Mouse (Mus musculus) forebrain, embryonic 11.5 days (tissue): ENCODE results near the gene Cmip. TPM values are rescaled to one million over a fixed set of nuclear protein-coding genes. Genes with fewer than 3 reads are reported as not detected.
A peak's percentile ranks its signal among the peaks of the same experiment; 100 is the strongest.

Experiments used
- ATAC-seq: fragments of 200-750 bp; cut with Nextera tagmentation; replicated peaks from 2 replicates; pipeline ENCODE4 v1.8.0; 2017; ENCODE audit warnings: moderate TSS enrichment; ENCODE audit not compliant: low FRiP score
- DNase-seq: peaks from one replicate; pipeline ENCODE4 v3.0.0-alpha.2; 2017; ENCODE audit warnings: low spot score
- H3K27ac ChIP-seq: fragments of 300-500 bp; sonication (generic); 2 replicates; pipeline ENCODE4 v1.5.1; 2014; ENCODE audit warnings: low read depth, low read length
- H3K27me3 ChIP-seq: fragments of 300-500 bp; sonication (generic); 2 replicates; pipeline ENCODE4 v1.6.1; 2014; ENCODE audit warnings: mild to moderate bottlenecking, low read length, mixed read lengths; ENCODE audit not compliant: control insufficient read depth, insufficient read depth
- H3K36me3 ChIP-seq: fragments of 300-500 bp; sonication (generic); 2 replicates; pipeline ENCODE4 v1.6.1; 2014; ENCODE audit warnings: mild to moderate bottlenecking, low read length, moderate library complexity, mixed read lengths; ENCODE audit not compliant: control insufficient read depth, insufficient read depth
- H3K4me1 ChIP-seq: fragments of 300-500 bp; sonication (generic); replicated peaks from 2 replicates; pipeline ENCODE4 v1.6.1; 2014; ENCODE audit warnings: low read length, mixed read lengths; ENCODE audit not compliant: control insufficient read depth, insufficient read depth
- H3K4me2 ChIP-seq: fragments of 300-500 bp; sonication (generic); 2 replicates; pipeline ENCODE4 v1.6.1; 2014; ENCODE audit warnings: low read depth, mild to moderate bottlenecking, low read length, moderate library complexity, mixed read lengths; ENCODE audit not compliant: severe bottlenecking
- H3K4me3 ChIP-seq: fragments of 300-500 bp; sonication (generic); 2 replicates; pipeline ENCODE4 v1.5.1; 2014; ENCODE audit warnings: low read depth, low read length
- H3K9ac ChIP-seq: fragments of 300-500 bp; sonication (generic); 2 replicates; pipeline ENCODE4 v1.6.1; 2014; ENCODE audit warnings: low read length
- H3K9me3 ChIP-seq: fragments of 300-500 bp; sonication (generic); 2 replicates; pipeline ENCODE4 v1.6.1; 2016; ENCODE audit warnings: low read length, mixed read lengths; ENCODE audit not compliant: control insufficient read depth
- WGBS: fragments of 180-500 bp; shearing (Covaris S2); extraction: QIAGEN DNeasy Blood & Tissue Kit; methylation state at CpG from one replicate; pipeline ENCODE4 v1.1.7; 2014; 5-methylcytosine and 5-hydroxymethylcytosine counted together
- polyA plus RNA-seq: library from polyadenylated mRNA; unstranded; fragments of >200 nt; fragmentation: Nextera tagmentation; extraction: Ambion mirVana; gene quantifications from 2 replicates; pipeline ENCODE4 v1.2.1, GENCODE M21; 2014

The Cmip gene
- polyA plus RNA-seq, 1 experiment from 2014 or later, result 30.5 TPM

DNA sequence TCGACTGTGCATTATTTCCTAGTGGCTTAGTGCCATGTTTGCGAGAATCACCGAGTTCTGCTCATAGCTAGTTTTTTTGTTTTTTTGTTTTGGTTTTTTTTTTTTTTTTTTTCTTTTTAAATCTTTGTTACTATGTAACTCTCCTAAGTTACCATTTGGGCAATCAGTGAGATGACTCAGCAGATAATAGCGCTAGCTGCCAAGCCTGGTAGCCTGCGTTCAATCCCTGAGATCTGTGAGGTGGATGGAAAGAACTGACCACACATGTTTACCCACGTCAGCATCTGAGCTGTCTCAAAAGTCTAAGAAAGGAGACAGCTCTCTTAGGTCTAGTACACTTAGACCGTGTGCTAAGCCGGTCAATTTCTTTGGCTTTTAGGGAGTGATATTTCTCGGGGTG is 71.9 kb downstream of the Cmip start:
- no peak overlapping the region for H3K9ac ChIP-seq
- H3K9me3 ChIP-seq, result no peaks in the 10 kb centered on the region
- H3K27me3 ChIP-seq, result no peaks in the 10 kb centered on the region
- H3K4me1 ChIP-seq, result peaks cover 8% of the 10 kb centered on the region; the same call in 1 of the 2 replicates
- no peak overlapping the region for H3K4me2 ChIP-seq
- no peak overlapping the region for H3K27ac ChIP-seq
- ATAC-seq (no peak), DNase-seq (no peak)
- no peak overlapping the region for H3K4me3 ChIP-seq
- 86% methylated on average over 9 of the region's 9 CpGs for WGBS
- no peaks in the 10 kb centered on the region for H3K36me3 ChIP-seq

DNA sequence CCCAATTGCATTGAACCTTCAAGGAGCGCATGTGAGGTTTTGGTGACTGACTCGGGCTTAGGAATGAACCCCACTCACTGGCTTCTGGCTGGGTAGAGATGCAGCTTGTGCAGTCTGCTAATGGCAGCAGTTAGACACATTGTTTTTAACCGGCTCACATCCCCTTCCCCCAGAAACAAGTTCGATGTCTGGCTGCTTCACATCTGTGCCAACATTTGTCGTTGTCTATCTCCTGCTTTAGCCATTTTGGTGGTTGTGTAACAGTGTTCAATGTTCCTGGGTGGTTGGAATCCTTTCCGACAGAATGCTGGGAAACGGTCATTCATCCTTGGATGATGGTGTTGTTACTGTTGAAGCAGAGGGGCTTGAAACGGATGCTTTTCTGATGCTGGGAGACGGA is 72.3 kb downstream of the Cmip start:
- no peaks in the 10 kb centered on the region for H3K27me3 ChIP-seq
- H3K9me3 ChIP-seq, result no peaks in the 10 kb centered on the region
- H3K27ac ChIP-seq, result no peak overlapping the region
- ATAC-seq (no peak), DNase-seq (no peak)
- peaks cover 8% of the 10 kb centered on the region; the same call in 1 of the 2 replicates for H3K4me1 ChIP-seq
- no peak overlapping the region for H3K4me3 ChIP-seq
- no peaks in the 10 kb centered on the region for H3K36me3 ChIP-seq
- 85% methylated on average over 9 of the region's 9 CpGs for WGBS
- no peak overlapping the region for H3K9ac ChIP-seq
- no peak overlapping the region for H3K4me2 ChIP-seq

DNA sequence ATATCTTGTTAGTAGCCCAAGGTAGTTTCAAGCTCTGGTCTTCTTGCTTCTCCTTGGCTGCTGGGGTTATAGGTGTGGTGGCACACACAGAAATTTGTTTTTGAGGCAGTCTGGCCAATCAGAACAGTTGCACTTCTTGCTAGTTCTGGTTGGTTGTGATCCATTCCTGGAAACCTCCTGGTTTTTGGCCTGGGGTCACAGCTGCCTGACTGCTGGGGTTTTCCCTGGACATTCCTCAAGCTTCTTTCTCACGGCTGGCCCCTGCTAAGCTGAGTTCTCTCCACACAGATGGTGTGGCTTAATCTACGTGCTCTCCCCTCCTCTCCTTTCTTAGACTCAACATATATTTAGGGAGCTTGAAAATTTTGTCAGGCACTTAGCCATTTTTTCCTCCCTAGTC is 73.0 kb downstream of the Cmip start:
- Histone ChIP-seq H3K9me3 (no peaks in the 10 kb centered on the region), H3K4me3 (no peak overlapping the region), H3K4me2 (no peak overlapping the region), H3K27me3 (no peaks in the 10 kb centered on the region), H3K36me3 (no peaks in the 10 kb centered on the region), H3K9ac (no peak overlapping the region), H3K27ac (no peak overlapping the region), H3K4me1 (peaks cover 14% of the 10 kb centered on the region; the same call in 1 of the 2 replicates)
- no peak for ATAC-seq
- WGBS, result 77% methylated on average over 2 of the region's 2 CpGs
- no peak for DNase-seq

DNA sequence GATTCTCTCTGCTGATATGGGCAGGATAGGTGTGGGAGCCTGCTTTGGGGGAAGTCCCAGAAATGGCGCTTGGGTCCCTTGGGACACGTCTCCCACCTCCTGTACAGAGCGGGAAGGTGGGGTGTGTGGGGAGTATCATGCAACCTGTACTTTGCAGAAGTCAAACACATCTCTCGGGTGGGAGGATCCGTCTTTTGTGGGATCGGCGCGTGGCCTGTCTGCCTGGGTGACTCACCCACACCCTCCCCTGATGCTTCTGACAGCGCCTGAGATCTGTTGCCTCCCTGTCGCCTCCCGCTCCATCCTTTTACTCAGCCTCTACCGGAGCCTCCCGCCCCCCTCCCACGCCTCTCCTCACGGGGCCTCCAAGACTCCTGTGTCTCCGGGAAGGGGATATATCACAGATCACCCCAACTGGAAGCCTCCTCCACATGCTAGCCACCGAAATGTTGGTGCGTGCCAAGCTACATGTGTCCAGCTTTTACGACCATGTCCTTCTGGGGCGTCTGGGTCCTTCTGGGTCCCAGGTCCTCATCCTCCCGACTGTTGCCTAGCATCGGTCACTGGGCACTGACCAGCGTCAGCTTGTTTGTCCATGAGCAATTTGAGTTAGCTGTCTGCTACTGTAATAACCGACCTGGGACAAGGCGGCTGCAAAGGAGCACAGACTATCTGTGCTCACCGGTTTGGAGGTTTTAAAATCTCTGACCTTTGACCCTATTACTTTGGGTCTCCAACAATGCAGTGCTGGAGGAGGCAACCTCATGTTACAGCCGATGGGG is 75.6 kb downstream of the Cmip start:
- WGBS, result 90% methylated on average over 27 of the region's 27 CpGs
- no peak for ATAC-seq

DNA sequence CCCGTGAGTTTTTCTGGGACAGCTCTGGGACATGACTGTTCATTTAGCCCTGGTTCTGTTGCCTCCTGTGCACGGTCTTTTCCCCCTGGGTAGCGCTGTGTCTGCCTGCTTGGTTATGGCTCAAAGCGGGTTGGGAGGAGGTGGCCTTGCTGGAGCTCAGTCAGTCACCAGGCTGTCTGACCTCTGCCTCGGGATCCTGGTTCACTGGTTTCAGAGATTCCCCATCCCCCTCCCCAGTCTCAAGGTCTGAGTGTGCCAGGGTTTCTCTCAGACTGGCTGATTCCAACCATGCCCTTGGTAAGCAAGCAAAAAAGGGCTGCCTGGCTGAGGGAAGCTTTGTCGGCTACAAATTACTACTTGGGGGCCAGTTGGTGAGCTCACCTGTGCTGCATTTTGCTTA is 76.8 kb downstream of the Cmip start:
- DNase-seq (no peak), ATAC-seq (no peak)
- H3K9ac ChIP-seq, result no peak overlapping the region
- H3K27ac ChIP-seq, result no peak overlapping the region
- H3K36me3 ChIP-seq, result no peaks in the 10 kb centered on the region
- H3K4me1 ChIP-seq, result peaks cover 10% of the 10 kb centered on the region; the same call in 1 of the 2 replicates
- no peaks in the 10 kb centered on the region for H3K9me3 ChIP-seq
- H3K27me3 ChIP-seq, result no peaks in the 10 kb centered on the region
- 58% methylated on average over 6 of the region's 6 CpGs for WGBS
- H3K4me2 ChIP-seq, result no peak overlapping the region
- no peak overlapping the region for H3K4me3 ChIP-seq

More for the DNA sequence above, 75.6 kb downstream of the Cmip start:
- H3K36me3 ChIP-seq, result no peaks in the 10 kb centered on the region
- no peak overlapping the region for H3K27ac ChIP-seq
- no peaks in the 10 kb centered on the region for H3K27me3 ChIP-seq
- no peak overlapping the region for H3K4me2 ChIP-seq
- no peak for DNase-seq
- no peaks in the 10 kb centered on the region for H3K9me3 ChIP-seq
- H3K4me3 ChIP-seq, result no peak overlapping the region
- H3K9ac ChIP-seq, result no peak overlapping the region
- H3K4me1 ChIP-seq, result peaks cover 13% of the 10 kb centered on the region; the same call in 1 of the 2 replicates

DNA sequence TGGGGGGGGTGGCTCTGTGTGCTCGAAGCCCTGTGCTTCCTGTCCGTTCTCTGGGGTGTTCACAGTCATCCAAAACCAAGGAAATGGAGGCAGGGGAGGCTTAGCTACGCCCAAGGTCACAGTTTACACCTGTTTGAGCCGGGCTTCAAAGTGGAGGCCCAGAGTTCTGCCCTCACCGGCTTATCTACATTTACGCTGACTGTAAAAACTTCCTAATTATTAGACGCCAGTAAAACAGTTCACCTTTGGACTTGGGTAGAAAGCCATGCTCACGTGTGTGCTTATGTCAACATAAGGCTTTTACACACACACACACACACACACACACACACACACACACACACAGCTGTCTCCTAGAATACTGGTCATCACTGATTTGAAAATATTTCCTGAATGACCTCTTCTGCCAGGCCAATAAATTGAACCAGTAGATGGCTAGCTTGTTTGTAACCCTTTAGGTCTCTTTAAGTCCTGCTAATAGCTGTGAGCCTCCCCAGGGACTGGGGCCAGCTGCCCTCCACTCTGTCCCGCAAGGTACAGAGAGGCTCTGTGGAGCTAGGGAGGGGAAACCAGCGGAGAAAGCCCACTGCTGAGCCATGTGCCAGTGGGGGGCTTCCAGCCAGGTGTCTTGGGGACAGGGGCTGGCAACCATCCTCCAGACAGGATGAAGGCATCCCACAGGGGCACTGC is 77.3 kb downstream of the Cmip start:
- H3K4me1 ChIP-seq, result peaks cover 10% of the 10 kb centered on the region; the same call in 1 of the 2 replicates
- no peak for ATAC-seq
- no peak overlapping the region for H3K9ac ChIP-seq

DNA sequence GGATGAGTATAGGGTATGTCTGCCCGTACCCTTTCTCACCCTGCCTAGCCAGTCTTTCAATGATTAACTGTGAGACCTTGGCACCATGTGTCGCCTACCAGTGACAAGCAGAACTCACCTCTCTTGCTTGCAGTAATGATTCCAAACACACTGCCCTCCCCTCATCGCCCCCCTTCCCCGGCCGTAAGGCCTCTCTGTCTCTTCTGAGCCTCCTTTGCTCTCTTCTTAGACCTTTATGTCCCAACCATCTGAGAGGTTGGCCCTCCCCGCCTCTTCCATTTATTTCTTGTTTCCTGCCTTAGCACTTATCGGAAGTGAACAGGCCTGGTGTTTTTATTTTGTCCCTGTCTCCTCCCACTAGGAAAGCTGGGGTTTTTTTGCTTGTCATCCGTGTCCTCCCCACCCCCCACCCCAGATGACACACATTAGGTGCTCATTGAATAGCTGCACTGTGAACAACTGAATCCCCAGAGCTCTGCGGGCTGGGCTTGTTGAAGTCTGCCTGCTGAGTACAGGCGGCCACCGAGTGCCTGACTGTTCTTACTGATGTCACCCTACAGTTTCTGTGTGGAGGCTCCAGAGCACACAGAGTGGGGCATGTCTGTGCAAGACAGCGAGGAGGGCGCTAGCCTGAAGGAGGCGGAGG is 78.0 kb downstream of the Cmip start:
- no peak overlapping the region for H3K4me3 ChIP-seq
- H3K9me3 ChIP-seq, result no peaks in the 10 kb centered on the region
- no peaks in the 10 kb centered on the region for H3K36me3 ChIP-seq
- ATAC-seq (no peak), DNase-seq (no peak)
- no peak overlapping the region for H3K4me2 ChIP-seq
- no peak overlapping the region for H3K9ac ChIP-seq
- H3K4me1 ChIP-seq, result peaks cover 10% of the 10 kb centered on the region; the same call in 1 of the 2 replicates
- peak overlapping the region; percentile 37; the same call in 1 of the 2 replicates for H3K27ac ChIP-seq
- no peaks in the 10 kb centered on the region for H3K27me3 ChIP-seq
- WGBS, result 51% methylated on average over 14 of the region's 14 CpGs

More for the DNA sequence above, 77.3 kb downstream of the Cmip start:
- Histone ChIP-seq H3K27me3 (no peaks in the 10 kb centered on the region), H3K4me2 (no peak overlapping the region), H3K27ac (peak overlapping the region; percentile 37; the same call in 1 of the 2 replicates), H3K4me3 (no peak overlapping the region), H3K36me3 (no peaks in the 10 kb centered on the region), H3K9me3 (no peaks in the 10 kb centered on the region)
- WGBS, result 76% methylated on average over 10 of the region's 10 CpGs
- DNase-seq, result no peak

DNA sequence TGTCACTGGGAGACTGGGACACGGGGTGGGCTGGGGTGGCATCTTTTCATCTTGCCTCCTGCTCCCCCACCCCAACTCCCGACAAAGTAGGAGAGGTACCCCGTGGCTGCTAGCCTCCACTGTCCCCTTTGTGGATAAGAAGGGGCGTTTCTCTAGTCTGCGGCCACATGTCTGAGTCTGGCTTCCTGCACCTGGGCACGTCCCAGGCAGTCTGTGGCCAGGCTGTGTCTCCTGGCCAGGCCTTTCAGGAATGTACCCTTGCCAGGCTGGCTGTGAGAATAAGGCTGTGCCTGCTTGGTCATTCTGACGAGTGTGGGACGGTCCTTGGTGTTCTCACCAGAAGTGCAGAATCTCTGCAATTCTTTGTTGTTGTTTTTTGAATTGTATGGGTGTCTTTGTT is 78.6 kb downstream of the Cmip start:
- H3K36me3 ChIP-seq, result no peaks in the 10 kb centered on the region
- DNase-seq, result no peak
- no peaks in the 10 kb centered on the region for H3K27me3 ChIP-seq
- no peak overlapping the region for H3K9ac ChIP-seq
- no peak for ATAC-seq
- no peak overlapping the region for H3K27ac ChIP-seq
- peaks cover 10% of the 10 kb centered on the region; the same call in 1 of the 2 replicates for H3K4me1 ChIP-seq
- H3K9me3 ChIP-seq, result no peaks in the 10 kb centered on the region
- 65% methylated on average over 8 of the region's 8 CpGs for WGBS
- H3K4me3 ChIP-seq, result no peak overlapping the region
- no peak overlapping the region for H3K4me2 ChIP-seq
